Mouse (Mus musculus) MN1 (cell line): ENCODE measurements at regions not wholly inside any gene's neighbourhood (a gene's known extent, or its start where the extent isn't known, plus 50 kb on each side); places are given as distances from the start of the nearest gene placed in this dataset.

Experiments
- DNase-seq: peaks from one replicate; pipeline ENCODE4 v3.0.0-alpha.2; 2016; ENCODE audit warnings: low spot score

DNA sequence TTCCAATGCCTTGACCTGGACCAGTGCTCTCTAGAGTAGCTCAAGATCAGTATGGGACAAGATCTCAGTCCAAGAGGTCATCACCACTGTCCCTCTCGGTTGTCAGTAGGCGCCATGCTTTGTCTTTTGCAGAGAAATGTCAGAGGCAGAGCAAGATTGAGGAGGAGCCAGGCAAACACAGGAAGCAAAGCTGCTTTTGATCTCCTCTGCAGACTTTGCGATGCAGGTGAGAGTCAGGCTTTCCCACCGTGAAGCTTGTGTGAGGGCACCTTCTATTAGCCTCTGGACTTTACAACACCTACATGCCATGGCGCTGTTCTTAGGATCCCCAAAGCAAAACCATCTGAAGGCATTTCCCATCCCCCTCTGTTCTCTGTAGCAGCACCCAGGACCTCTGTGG, 68.0 kb upstream of the Ppm1b start:
- DNase-seq: no peak

DNA sequence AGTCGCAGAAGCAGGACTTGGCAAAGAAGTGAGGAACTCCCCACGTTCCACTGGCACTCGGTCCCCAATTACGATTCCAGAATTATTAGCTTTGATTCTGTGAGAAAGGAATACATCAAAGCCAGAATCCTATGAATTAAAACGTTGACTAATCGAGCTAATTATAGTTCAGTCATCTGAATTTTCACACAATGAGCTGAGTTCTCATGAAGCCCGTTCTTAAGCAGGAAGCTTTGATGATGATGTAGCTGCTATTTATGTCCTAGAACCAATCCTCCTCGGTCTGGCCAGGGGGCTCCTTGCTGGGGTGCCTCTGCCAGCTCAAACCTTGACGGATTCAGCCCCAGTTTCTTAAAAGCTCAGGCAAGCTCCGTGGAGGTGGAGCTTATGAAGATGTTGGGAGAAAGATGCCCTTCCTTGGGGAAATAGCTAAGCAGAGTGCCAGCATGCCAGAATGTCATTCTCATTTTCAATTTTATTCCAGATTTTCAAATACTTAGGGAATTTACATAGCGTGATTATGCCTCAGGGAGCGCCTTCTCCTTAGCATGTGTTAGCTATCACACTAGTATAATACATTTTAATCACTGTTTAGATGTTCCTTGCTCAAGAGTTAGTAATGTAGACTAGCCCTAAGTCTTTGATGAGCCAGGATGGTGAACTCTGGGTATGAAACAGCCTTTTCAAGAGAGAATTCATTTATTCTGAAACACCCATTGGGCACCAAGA, 65.5 kb upstream of the Ppm1b start:
- no peak for DNase-seq

DNA sequence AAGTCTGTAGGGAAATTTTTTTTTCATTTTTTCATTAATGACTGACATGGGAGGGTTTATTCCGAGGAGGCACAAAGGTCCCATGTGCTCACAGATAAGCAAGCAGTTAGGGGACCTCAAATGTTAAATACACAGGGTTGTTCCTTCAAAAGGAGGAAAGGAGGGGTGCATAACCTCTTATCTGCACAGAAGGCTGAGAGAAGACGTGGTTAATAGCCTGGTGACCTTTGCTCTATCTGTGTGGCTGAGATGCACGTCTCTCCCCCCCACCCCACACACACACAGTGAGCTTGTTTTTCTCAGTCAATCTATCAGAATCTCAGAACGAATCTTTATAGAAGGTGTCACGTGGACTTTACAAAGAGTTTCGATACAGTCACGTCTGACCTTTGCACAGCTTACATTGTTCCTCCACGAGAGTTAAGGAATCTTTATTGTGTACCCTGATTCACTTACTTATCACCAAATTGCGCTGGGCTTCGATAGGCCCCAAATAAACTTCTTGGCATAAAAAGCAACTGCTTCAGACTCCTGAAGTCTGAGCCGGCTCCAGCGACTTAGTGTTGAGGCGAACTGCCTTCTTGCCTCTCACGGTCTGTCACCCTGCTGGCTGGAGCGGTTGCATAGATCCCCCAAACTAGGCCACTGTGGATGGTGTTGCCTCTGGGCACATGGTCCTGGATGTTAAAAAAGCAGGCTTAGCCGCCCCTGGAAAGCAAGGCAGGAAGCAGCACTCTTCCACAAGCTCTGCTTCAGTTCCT, 63.1 kb upstream of the Ppm1b start:
- DNase-seq: no peak

DNA sequence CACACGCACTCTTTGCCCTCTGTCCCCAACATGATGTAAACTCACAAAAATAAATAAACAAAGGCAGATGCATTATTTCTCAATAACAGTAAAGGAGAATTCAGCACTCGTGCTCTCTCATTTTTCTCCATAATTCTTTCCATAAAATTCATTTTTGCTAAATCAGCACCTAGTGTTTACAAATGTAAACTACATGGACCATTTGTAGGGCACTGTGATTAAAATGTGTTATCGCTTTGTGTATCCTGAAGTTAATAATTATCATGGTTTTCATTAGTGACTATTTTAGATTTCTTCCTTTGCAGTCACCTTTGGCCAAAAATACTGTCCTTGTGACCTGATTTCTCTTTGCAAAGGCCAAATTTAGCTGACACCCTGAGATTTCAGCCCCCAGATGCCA, 61.0 kb upstream of the Ppm1b start:
- no peak for DNase-seq

DNA sequence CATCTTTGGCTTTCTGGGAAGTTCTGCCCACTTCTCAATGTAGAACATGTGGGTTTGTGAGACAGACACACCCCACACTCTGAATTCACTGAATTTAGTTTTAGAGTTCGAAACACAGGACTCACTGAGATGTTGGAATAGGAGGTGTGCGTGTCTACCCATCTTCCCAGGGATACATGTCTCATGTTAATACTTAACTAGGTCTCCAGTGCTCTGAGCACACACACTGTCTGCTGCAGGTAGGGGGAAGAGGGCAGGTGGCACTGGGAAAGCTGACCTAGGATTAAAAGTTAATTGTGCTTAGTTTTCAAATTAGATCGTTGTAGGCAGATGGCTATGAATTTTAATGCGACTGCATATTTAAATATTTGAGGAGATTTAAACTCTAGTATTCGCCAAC, 60.0 kb upstream of the Ppm1b start:
- no peak for DNase-seq

DNA sequence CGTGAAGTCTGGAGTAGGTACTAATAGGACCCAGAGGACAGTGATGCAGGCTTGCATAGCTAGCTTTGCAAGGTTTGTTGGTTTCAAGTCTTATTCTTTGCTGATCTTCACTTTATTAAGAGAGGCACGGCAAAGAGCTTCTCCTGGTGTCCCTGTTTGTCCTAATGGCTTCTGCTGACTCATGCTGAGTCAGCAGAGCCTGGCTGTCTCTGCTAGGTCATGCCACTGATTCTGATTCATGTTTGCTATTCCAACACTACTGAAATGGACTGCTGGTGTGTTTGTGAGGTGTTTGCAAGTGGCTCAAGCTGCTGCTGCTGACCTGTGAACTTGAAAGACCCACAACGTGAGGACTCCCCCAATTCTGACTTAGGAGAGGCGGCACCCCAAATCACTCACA, 58.1 kb upstream of the Ppm1b start:
- DNase-seq: no peak

DNA sequence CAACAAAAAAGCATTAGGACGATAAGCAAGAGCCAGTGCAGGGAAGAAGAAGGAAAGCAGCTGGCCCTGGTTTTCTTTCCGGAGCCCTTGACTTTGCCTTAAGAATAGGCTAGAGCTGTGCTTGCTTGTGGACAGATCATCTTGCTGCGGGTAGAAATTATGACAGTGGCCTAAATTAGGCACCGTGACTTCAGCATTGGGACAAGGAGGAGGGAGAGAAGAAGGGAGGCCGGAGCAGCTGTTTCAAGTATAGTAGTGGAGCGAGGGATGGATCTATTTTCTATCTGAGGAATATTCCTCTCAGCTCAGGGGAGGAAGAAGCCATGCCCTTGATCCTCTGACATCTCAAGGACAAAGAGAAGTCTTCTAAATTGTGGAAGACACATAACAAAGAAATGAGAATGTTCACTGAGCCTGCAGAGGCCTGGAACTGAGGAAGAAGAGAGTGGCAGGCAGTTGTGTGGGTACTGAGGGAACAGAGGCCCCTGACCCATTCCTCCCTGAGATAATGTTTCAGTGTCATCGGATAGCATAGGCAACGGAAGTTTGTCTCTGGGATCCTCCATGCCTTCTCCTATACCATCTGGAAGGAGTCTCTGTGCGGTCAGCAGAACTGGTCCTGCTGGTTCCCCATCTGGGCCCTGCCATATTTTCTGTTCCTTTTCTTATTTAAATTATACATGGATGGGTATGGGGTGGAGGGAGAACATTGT, 52.8 kb upstream of the Ppm1b start:
- no peak for DNase-seq
